Mouse (Mus musculus): ENCODE data around the gene Tmem116. TPM values are rescaled to one million over a fixed set of nuclear protein-coding genes. Genes with fewer than 3 reads are reported as not detected.

Gene Tmem116
- polyA plus RNA-seq, 1 experiment, result 0.54 TPM

GRCm38 (mm10) chr5:121462967-121463366, 11.3 kb downstream of the Tmem116 start:
- Histone ChIP-seq H3K36me3 (ENCODE audit: control insufficient read depth, insufficient read depth) (no peaks in the 10 kb centered on the region), H3ac (ENCODE audit: control insufficient read depth, insufficient read length, low read depth) (no peak overlapping the region)
- TF ChIP-seq CTCF (IDR thresholded peaks at IDR 0.05; ENCODE audit: control insufficient read depth, insufficient read depth, insufficient read length) (no peak), CEBPB (IDR thresholded peaks at IDR 0.05; ENCODE audit: low read depth) (no peak), MYOD1 (IDR thresholded peaks at IDR 0.05; ENCODE audit: control insufficient read depth, insufficient read length, low read depth) (no peak), USF1 (IDR thresholded peaks at IDR 0.05; ENCODE audit: low read depth) (no peak)

GRCm38 (mm10) chr5:121463601-121464250, 12.0 kb downstream of the Tmem116 start:
- Histone ChIP-seq H3K36me3 (ENCODE audit: control insufficient read depth, insufficient read depth) (no peaks in the 10 kb centered on the region), H3ac (ENCODE audit: control insufficient read depth, insufficient read length, low read depth) (no peak overlapping the region), H3K27me3 (ENCODE audit: control insufficient read depth, insufficient read depth, insufficient read length) (peaks cover 21% of the 10 kb centered on the region), H3K79me3 (ENCODE audit: low read depth) (no peaks in the 10 kb centered on the region), H3K4me3 (ENCODE audit: insufficient read depth, poor library complexity, severe bottlenecking) (no peak overlapping the region), H3K79me2 (ENCODE audit: control insufficient read depth, insufficient read depth) (no peaks in the 10 kb centered on the region)
- TF ChIP-seq MYOD1 (IDR thresholded peaks at IDR 0.05; ENCODE audit: control insufficient read depth, insufficient read length, low read depth), result no peak
- TF ChIP-seq CEBPB (IDR thresholded peaks at IDR 0.05; ENCODE audit: low read depth), result no peak
- TF ChIP-seq FOSL1 (IDR thresholded peaks at IDR 0.05; ENCODE audit: insufficient read depth, low read length, poor library complexity, severe bottlenecking), result no peak
- no peak for TF ChIP-seq CTCF (IDR thresholded peaks at IDR 0.05; ENCODE audit: control insufficient read depth, insufficient read depth, insufficient read length)
- TF ChIP-seq MAX (IDR thresholded peaks at IDR 0.05), result no peak
- TF ChIP-seq USF1 (IDR thresholded peaks at IDR 0.05; ENCODE audit: low read depth), result no peak
- TF ChIP-seq MYOG (IDR thresholded peaks at IDR 0.05; ENCODE audit: control insufficient read depth, extremely low read depth, insufficient read length), result no peak

More at GRCm38 (mm10) chr5:121462967-121463366, 11.3 kb downstream of the Tmem116 start:
- Histone ChIP-seq H3K79me3 (ENCODE audit: low read depth) (no peaks in the 10 kb centered on the region), H3K27me3 (ENCODE audit: control insufficient read depth, insufficient read depth, insufficient read length) (peaks cover 24% of the 10 kb centered on the region), H3K4me3 (ENCODE audit: insufficient read depth, poor library complexity, severe bottlenecking) (no peak overlapping the region), H3K79me2 (ENCODE audit: control insufficient read depth, insufficient read depth) (no peaks in the 10 kb centered on the region)

- Histone ChIP-seq H3ac (ENCODE audit: control insufficient read depth, insufficient read length, low read depth) (no peak overlapping the region), H3K4me3 (ENCODE audit: insufficient read depth, poor library complexity, severe bottlenecking) (no peak overlapping the region), H3K79me3 (ENCODE audit: low read depth) (no peaks in the 10 kb centered on the region), H3K79me2 (ENCODE audit: control insufficient read depth, insufficient read depth) (no peaks in the 10 kb centered on the region), H3K36me3 (ENCODE audit: control insufficient read depth, insufficient read depth) (no peaks in the 10 kb centered on the region), H3K27me3 (ENCODE audit: control insufficient read depth, insufficient read depth, insufficient read length) (peaks cover 10% of the 10 kb centered on the region)
- TF ChIP-seq MYOG (IDR thresholded peaks at IDR 0.05; ENCODE audit: control insufficient read depth, extremely low read depth, insufficient read length), result no peak
- TF ChIP-seq MAX (IDR thresholded peaks at IDR 0.05), result no peak
- TF ChIP-seq FOSL1 (IDR thresholded peaks at IDR 0.05; ENCODE audit: insufficient read depth, low read length, poor library complexity, severe bottlenecking), result no peak
These were observed 17.9 kb downstream of the Tmem116 start for GRCm38 (mm10) chr5:121469566-121469965.

GRCm38 (mm10) chr5:121472411-121472810, 20.7 kb downstream of the Tmem116 start:
- Histone ChIP-seq H3K27me3 (ENCODE audit: control insufficient read depth, insufficient read depth, insufficient read length) (peaks cover 4% of the 10 kb centered on the region), H3K36me3 (ENCODE audit: control insufficient read depth, insufficient read depth) (no peaks in the 10 kb centered on the region), H3ac (ENCODE audit: control insufficient read depth, insufficient read length, low read depth) (no peak overlapping the region), H3K79me2 (ENCODE audit: control insufficient read depth, insufficient read depth) (no peaks in the 10 kb centered on the region), H3K4me3 (ENCODE audit: insufficient read depth, poor library complexity, severe bottlenecking) (no peak overlapping the region), H3K79me3 (ENCODE audit: low read depth) (no peaks in the 10 kb centered on the region)
- TF ChIP-seq USF1 (IDR thresholded peaks at IDR 0.05; ENCODE audit: low read depth) (no peak), CTCF (IDR thresholded peaks at IDR 0.05; ENCODE audit: control insufficient read depth, insufficient read depth, insufficient read length) (no peak), MYOD1 (IDR thresholded peaks at IDR 0.05; ENCODE audit: control insufficient read depth, insufficient read length, low read depth) (no peak), MAX (IDR thresholded peaks at IDR 0.05) (no peak), MYOG (IDR thresholded peaks at IDR 0.05; ENCODE audit: control insufficient read depth, extremely low read depth, insufficient read length) (no peak)

GRCm38 (mm10) chr5:121474610-121475009, 22.9 kb downstream of the Tmem116 start:
- H3K27me3 ChIP-seq (ENCODE audit: control insufficient read depth, insufficient read depth, insufficient read length), result no peaks in the 10 kb centered on the region
- no peaks in the 10 kb centered on the region for H3K79me3 ChIP-seq (ENCODE audit: low read depth)
- TF ChIP-seq MYOG (IDR thresholded peaks at IDR 0.05; ENCODE audit: control insufficient read depth, extremely low read depth, insufficient read length), result no peak
- no peak for TF ChIP-seq MAX (IDR thresholded peaks at IDR 0.05)
- no peak for TF ChIP-seq CEBPB (IDR thresholded peaks at IDR 0.05; ENCODE audit: low read depth)
- TF ChIP-seq USF1 (IDR thresholded peaks at IDR 0.05; ENCODE audit: low read depth), result no peak
- TF ChIP-seq MYOD1 (IDR thresholded peaks at IDR 0.05; ENCODE audit: control insufficient read depth, insufficient read length, low read depth), result no peak
- TF ChIP-seq CTCF (IDR thresholded peaks at IDR 0.05; ENCODE audit: control insufficient read depth, insufficient read depth, insufficient read length), result no peak
- no peak for TF ChIP-seq FOSL1 (IDR thresholded peaks at IDR 0.05; ENCODE audit: insufficient read depth, low read length, poor library complexity, severe bottlenecking)
- no peak overlapping the region for H3ac ChIP-seq (ENCODE audit: control insufficient read depth, insufficient read length, low read depth)
- no peaks in the 10 kb centered on the region for H3K36me3 ChIP-seq (ENCODE audit: control insufficient read depth, insufficient read depth)
- no peaks in the 10 kb centered on the region for H3K79me2 ChIP-seq (ENCODE audit: control insufficient read depth, insufficient read depth)
- H3K4me3 ChIP-seq (ENCODE audit: insufficient read depth, poor library complexity, severe bottlenecking), result no peak overlapping the region

GRCm38 (mm10) chr5:121476040-121476439, 24.3 kb downstream of the Tmem116 start:
- Histone ChIP-seq H3K4me3 (ENCODE audit: insufficient read depth, poor library complexity, severe bottlenecking) (no peak overlapping the region), H3K79me3 (ENCODE audit: low read depth) (no peaks in the 10 kb centered on the region), H3K27me3 (ENCODE audit: control insufficient read depth, insufficient read depth, insufficient read length) (no peaks in the 10 kb centered on the region), H3ac (ENCODE audit: control insufficient read depth, insufficient read length, low read depth) (no peak overlapping the region), H3K79me2 (ENCODE audit: control insufficient read depth, insufficient read depth) (no peaks in the 10 kb centered on the region), H3K36me3 (ENCODE audit: control insufficient read depth, insufficient read depth) (no peaks in the 10 kb centered on the region)
- TF ChIP-seq CEBPB (IDR thresholded peaks at IDR 0.05; ENCODE audit: low read depth), result no peak
- no peak for TF ChIP-seq FOSL1 (IDR thresholded peaks at IDR 0.05; ENCODE audit: insufficient read depth, low read length, poor library complexity, severe bottlenecking)
